Mouse (Mus musculus) liver, embryonic 14.5 days (tissue): Measurements from ENCODE around the gene Cacna1i.

ENCODE experiments used
- CTCF ChIP-seq: IDR thresholded peaks from 2 replicates; pipeline ENCODE4 v1.5.1; 2016; ENCODE audit warnings: antibody characterized with exemption, low read depth, control low read depth
- EP300 ChIP-seq: IDR thresholded peaks from 2 replicates; pipeline ENCODE4 v1.6.1; 2016; ENCODE audit warnings: antibody characterized with exemption, low read depth

DNA sequence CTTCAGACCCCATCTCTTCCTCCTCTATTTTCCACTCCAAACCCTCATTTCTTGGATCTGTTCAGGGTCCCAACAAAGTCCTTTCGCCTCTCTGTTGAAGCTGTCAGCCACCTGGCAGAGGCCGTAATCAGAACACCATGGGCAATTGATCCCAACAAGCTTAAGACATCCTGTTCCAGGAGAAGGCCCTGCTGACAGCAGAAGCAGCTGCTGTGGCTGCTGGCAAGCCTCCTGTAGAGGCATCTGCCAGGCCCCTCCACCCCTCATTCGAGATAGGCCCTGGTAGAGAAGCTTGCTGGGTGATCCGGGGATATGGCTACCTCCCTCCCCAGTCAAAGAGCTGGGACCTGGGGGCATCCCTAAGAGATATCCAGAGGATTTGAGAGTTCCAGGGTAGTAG, 126.0 kb downstream of the Cacna1i start:
- TF ChIP-seq CTCF (no peak), EP300 (no peak)
